Mouse (Mus musculus): ENCODE results near the gene D5Ertd579e.

The D5Ertd579e gene

GRCm38 (mm10) chr5:36720710-36721375 lies 25.0 kb upstream of the D5Ertd579e start:
- no peak for DNase-seq (ENCODE audit: low spot score in 2 of 2)

- no peak for DNase-seq (ENCODE audit: low spot score in 2 of 2)
These were observed 24.4 kb upstream of the D5Ertd579e start for GRCm38 (mm10) chr5:36720219-36720618.

GRCm38 (mm10) chr5:36719601-36720000 lies 23.8 kb upstream of the D5Ertd579e start:
- no peak for DNase-seq (ENCODE audit: low spot score in 2 of 2)

GRCm38 (mm10) chr5:36719135-36719534 lies 23.3 kb upstream of the D5Ertd579e start:
- peak in 1 of 2 experiments; percentile 33 for DNase-seq (ENCODE audit: low spot score in 2 of 2)

- peak in 1 of 2 experiments; percentile 20 for DNase-seq (ENCODE audit: low spot score in 2 of 2)
These were observed 22.1 kb upstream of the D5Ertd579e start for GRCm38 (mm10) chr5:36717889-36718288.

GRCm38 (mm10) chr5:36716816-36717215 lies 21.0 kb upstream of the D5Ertd579e start:
- no peak for DNase-seq (ENCODE audit: low spot score in 2 of 2)

GRCm38 (mm10) chr5:36714832-36715231 lies 19.0 kb upstream of the D5Ertd579e start:
- DNase-seq (ENCODE audit: low spot score in 2 of 2), result peak in 1 of 2 experiments; percentile 11

- peak in 1 of 2 experiments; percentile 6 for DNase-seq (ENCODE audit: low spot score in 2 of 2)
These were observed 17.9 kb upstream of the D5Ertd579e start for GRCm38 (mm10) chr5:36713693-36714092.

GRCm38 (mm10) chr5:36712553-36713534 lies 17.0 kb upstream of the D5Ertd579e start:
- peak; percentile 59 to 64 for DNase-seq (ENCODE audit: low spot score in 2 of 2)

- DNase-seq (ENCODE audit: low spot score in 2 of 2), result no peak
These were observed 16.0 kb upstream of the D5Ertd579e start for GRCm38 (mm10) chr5:36711863-36712262.

- no peak for DNase-seq (ENCODE audit: low spot score in 2 of 2)
These were observed 10.0 kb upstream of the D5Ertd579e start for GRCm38 (mm10) chr5:36705792-36706191.

- DNase-seq (ENCODE audit: low spot score in 2 of 2), result peak; percentile 49 to 62
These were observed 9.6 kb upstream of the D5Ertd579e start for GRCm38 (mm10) chr5:36705390-36705789.

- no peak for DNase-seq (ENCODE audit: low spot score in 2 of 2)
These were observed 8.9 kb upstream of the D5Ertd579e start for GRCm38 (mm10) chr5:36704684-36705083.

- no peak for DNase-seq (ENCODE audit: low spot score in 2 of 2)
These were observed 5.3 kb upstream of the D5Ertd579e start for GRCm38 (mm10) chr5:36700939-36701620.

- DNase-seq (ENCODE audit: low spot score in 2 of 2), result no peak
These were observed 2.9 kb upstream of the D5Ertd579e start for GRCm38 (mm10) chr5:36698689-36699088.

- DNase-seq (ENCODE audit: low spot score in 2 of 2), result no peak
These were observed 2.3 kb upstream of the D5Ertd579e start for GRCm38 (mm10) chr5:36698067-36698670.

- peak; percentile 35 to 52 for DNase-seq (ENCODE audit: low spot score in 2 of 2)
These were observed 878 bp upstream of the D5Ertd579e start for GRCm38 (mm10) chr5:36696504-36697300.

GRCm38 (mm10) chr5:36695005-36695404 lies 819 bp downstream of the D5Ertd579e start:
- DNase-seq (ENCODE audit: low spot score in 2 of 2), result peak; percentile 27 to 48

GRCm38 (mm10) chr5:36693651-36694050 lies 2.2 kb downstream of the D5Ertd579e start:
- no peak for DNase-seq (ENCODE audit: low spot score in 2 of 2)

- DNase-seq (ENCODE audit: low spot score in 2 of 2), result no peak
These were observed 4.4 kb downstream of the D5Ertd579e start for GRCm38 (mm10) chr5:36691423-36691822.

- no peak for DNase-seq (ENCODE audit: low spot score in 2 of 2)
These were observed 10.7 kb downstream of the D5Ertd579e start for GRCm38 (mm10) chr5:36685170-36685569.

All from right cerebral cortex, postnatal 10 days (tissue).